Mouse (Mus musculus) spleen, adult 2 months (tissue): ENCODE measurements around the gene Cd79b.

Experiments used
- CTCF ChIP-seq: fragments of 200-500 bp; IDR thresholded peaks from 2 replicates; pipeline ENCODE4 v1.5.1; 2011; ENCODE audit warnings: mild to moderate bottlenecking, inconsistent platforms; ENCODE audit not compliant: insufficient read depth, insufficient read length, insufficient replicate concordance; ENCODE audit errors: extremely low read depth
- POLR2A ChIP-seq: fragments of 200-500 bp; IDR thresholded peaks from 2 replicates; pipeline ENCODE4 v1.6.1; 2011; ENCODE audit warnings: low read depth, low read length, inconsistent platforms

- no peak for TF ChIP-seq POLR2A
- TF ChIP-seq CTCF = no peak
Measured at GRCm38 (mm10) chr11:106351253-106351652, 36.7 kb upstream of the Cd79b start.
